Mouse (Mus musculus): ENCODE results near the gene Lrig1. TPM values are rescaled to one million over a fixed set of nuclear protein-coding genes. Genes with fewer than 3 reads are reported as not detected.

Lrig1 gene
- total and polyA plus RNA-seq, 2 experiments from 2014 or later = 10.7 to 53.3 TPM

GRCm38 (mm10) chr6:94604072-94604471, 95.9 kb downstream of the Lrig1 start:
- no peaks in the 10 kb centered on the region for H3K4me1 ChIP-seq (ENCODE audit: insufficient read depth)
- H3K27ac ChIP-seq (ENCODE audit: low read depth, low read length) = no peak overlapping the region
- H3K4me3 ChIP-seq (ENCODE audit: low read depth, low read length) = no peak overlapping the region
- H3K9me3 ChIP-seq (ENCODE audit: low read length) = no peaks in the 10 kb centered on the region
- no peak overlapping the region for H3K9ac ChIP-seq
- no peaks in the 10 kb centered on the region for H3K27me3 ChIP-seq (ENCODE audit: insufficient read depth, low read length)
- no peak for TF ChIP-seq CTCF (IDR thresholded peaks at IDR 0.05; ENCODE audit: low read depth)
- ATAC-seq = no peak
- DNase-seq = no peak
- H3K36me3 ChIP-seq (ENCODE audit: insufficient read depth) = peaks cover 14% of the 10 kb centered on the region; the same call in 1 of the 2 replicates
- H3K4me2 ChIP-seq (ENCODE audit: low read depth) = no peak overlapping the region
- WGBS = 41% methylated on average over 3 of the region's 3 CpGs

GRCm38 (mm10) chr6:94601811-94602210, 98.1 kb downstream of the Lrig1 start:
- 77% methylated on average over 5 of the region's 5 CpGs for WGBS

GRCm38 (mm10) chr6:94601101-94601500, 98.9 kb downstream of the Lrig1 start:
- Histone ChIP-seq H3K27ac (ENCODE audit: low read depth, low read length) (no peak overlapping the region), H3K9ac (no peak overlapping the region), H3K4me2 (ENCODE audit: low read depth) (no peak overlapping the region), H3K27me3 (ENCODE audit: insufficient read depth, low read length) (no peaks in the 10 kb centered on the region), H3K9me3 (ENCODE audit: low read length) (no peaks in the 10 kb centered on the region), H3K36me3 (ENCODE audit: insufficient read depth) (peaks cover 5% of the 10 kb centered on the region; the same call in 1 of the 2 replicates), H3K4me3 (ENCODE audit: low read depth, low read length) (no peak overlapping the region), H3K4me1 (ENCODE audit: insufficient read depth) (no peaks in the 10 kb centered on the region)
- DNase-seq (no peak), ATAC-seq (no peak)
- WGBS = 88% methylated on average over 5 of the region's 5 CpGs
- TF ChIP-seq CTCF (IDR thresholded peaks at IDR 0.05; ENCODE audit: low read depth) = no peak

More at GRCm38 (mm10) chr6:94601811-94602210, 98.1 kb downstream of the Lrig1 start:
- H3K9ac ChIP-seq = no peak overlapping the region
- no peak for TF ChIP-seq CTCF (IDR thresholded peaks at IDR 0.05; ENCODE audit: low read depth)
- no peaks in the 10 kb centered on the region for H3K9me3 ChIP-seq (ENCODE audit: low read length)
- no peaks in the 10 kb centered on the region for H3K4me1 ChIP-seq (ENCODE audit: insufficient read depth)
- no peak overlapping the region for H3K27ac ChIP-seq (ENCODE audit: low read depth, low read length)
- no peak for ATAC-seq
- no peak overlapping the region for H3K4me3 ChIP-seq (ENCODE audit: low read depth, low read length)
- peaks cover 10% of the 10 kb centered on the region; the same call in 1 of the 2 replicates for H3K36me3 ChIP-seq (ENCODE audit: insufficient read depth)
- H3K27me3 ChIP-seq (ENCODE audit: insufficient read depth, low read length) = no peaks in the 10 kb centered on the region
- no peak for DNase-seq
- no peak overlapping the region for H3K4me2 ChIP-seq (ENCODE audit: low read depth)

- 92% methylated on average over 13 of the region's 13 CpGs for WGBS
- Histone ChIP-seq H3K36me3 (ENCODE audit: insufficient read depth) (no peaks in the 10 kb centered on the region; the same call in 1 of the 2 replicates), H3K9me3 (ENCODE audit: low read length) (no peaks in the 10 kb centered on the region), H3K4me2 (ENCODE audit: low read depth) (no peak overlapping the region), H3K4me3 (ENCODE audit: low read depth, low read length) (no peak overlapping the region), H3K9ac (no peak overlapping the region), H3K27ac (ENCODE audit: low read depth, low read length) (no peak overlapping the region), H3K27me3 (ENCODE audit: insufficient read depth, low read length) (no peaks in the 10 kb centered on the region), H3K4me1 (ENCODE audit: insufficient read depth) (no peaks in the 10 kb centered on the region)
- no peak for ATAC-seq
- DNase-seq = no peak
- TF ChIP-seq CTCF (IDR thresholded peaks at IDR 0.05; ENCODE audit: low read depth) = no peak
Measured at GRCm38 (mm10) chr6:94599016-94599415, 100.9 kb downstream of the Lrig1 start.

GRCm38 (mm10) chr6:94598421-94598820, 101.5 kb downstream of the Lrig1 start:
- Histone ChIP-seq H3K36me3 (ENCODE audit: insufficient read depth) (no peaks in the 10 kb centered on the region; the same call in 1 of the 2 replicates), H3K27ac (ENCODE audit: low read depth, low read length) (no peak overlapping the region), H3K9me3 (ENCODE audit: low read length) (no peaks in the 10 kb centered on the region), H3K4me1 (ENCODE audit: insufficient read depth) (no peaks in the 10 kb centered on the region), H3K9ac (no peak overlapping the region), H3K4me2 (ENCODE audit: low read depth) (no peak overlapping the region), H3K27me3 (ENCODE audit: insufficient read depth, low read length) (no peaks in the 10 kb centered on the region), H3K4me3 (ENCODE audit: low read depth, low read length) (no peak overlapping the region)
- 91% methylated on average over 12 of the region's 12 CpGs for WGBS
- ATAC-seq = no peak
- DNase-seq = no peak
- no peak for TF ChIP-seq CTCF (IDR thresholded peaks at IDR 0.05; ENCODE audit: low read depth)

- Histone ChIP-seq H3K27me3 (ENCODE audit: insufficient read depth, low read length) (no peaks in the 10 kb centered on the region), H3K4me2 (ENCODE audit: low read depth) (no peak overlapping the region), H3K27ac (ENCODE audit: low read depth, low read length) (no peak overlapping the region), H3K4me3 (ENCODE audit: low read depth, low read length) (no peak overlapping the region), H3K9ac (no peak overlapping the region), H3K9me3 (ENCODE audit: low read length) (no peaks in the 10 kb centered on the region), H3K4me1 (ENCODE audit: insufficient read depth) (peaks cover 4% of the 10 kb centered on the region; the same call in 1 of the 2 replicates), H3K36me3 (ENCODE audit: insufficient read depth) (no peaks in the 10 kb centered on the region)
- no peak; the same call in none of the 2 replicates for TF ChIP-seq CTCF (IDR thresholded peaks at IDR 0.05; ENCODE audit: low read depth)
- DNase-seq = no peak
- ATAC-seq = no peak
- WGBS = 63% methylated on average over 10 of the region's 10 CpGs
Measured at GRCm38 (mm10) chr6:94596761-94597485, 103.0 kb downstream of the Lrig1 start.

- Histone ChIP-seq H3K9ac (no peak overlapping the region), H3K27me3 (ENCODE audit: insufficient read depth, low read length) (no peaks in the 10 kb centered on the region), H3K4me3 (ENCODE audit: low read depth, low read length) (no peak overlapping the region), H3K4me2 (ENCODE audit: low read depth) (no peak overlapping the region), H3K9me3 (ENCODE audit: low read length) (no peaks in the 10 kb centered on the region), H3K4me1 (ENCODE audit: insufficient read depth) (peaks cover 4% of the 10 kb centered on the region; the same call in 1 of the 2 replicates), H3K27ac (ENCODE audit: low read depth, low read length) (no peak overlapping the region), H3K36me3 (ENCODE audit: insufficient read depth) (no peaks in the 10 kb centered on the region)
- WGBS = 80% methylated on average over 14 of the region's 14 CpGs
- no peak for ATAC-seq
- DNase-seq = no peak
- TF ChIP-seq CTCF (IDR thresholded peaks at IDR 0.05; ENCODE audit: low read depth) = no peak
Measured at GRCm38 (mm10) chr6:94596051-94596760, 103.8 kb downstream of the Lrig1 start.

Data from forebrain, postnatal 0 days (tissue).